Mouse (Mus musculus) left cerebral cortex, adult 2 months (tissue): ENCODE results near the gene Arhgap4. TPM values are rescaled to one million over a fixed set of nuclear protein-coding genes. Genes with fewer than 3 reads are reported as not detected.

Source experiments
- DNase-seq, 2 experiments: peaks; one replicate each; pipeline ENCODE4 v3.0.0; 2021 to 2022; ENCODE audit warnings: low spot score in 2 of 2, mixed read lengths in 1 of 2; ENCODE audit errors: extremely low spot score in 1 of 2
- H3K27ac ChIP-seq: fragments of 200-600 bp; 2 replicates; pipeline ENCODE4 v1.8.1; 2022
- H3K4me3 ChIP-seq: fragments of 200-600 bp; 2 replicates; pipeline ENCODE4 v1.8.1; 2022
- CTCF ChIP-seq: fragments of 200-600 bp; IDR thresholded peaks from 2 replicates; pipeline ENCODE4 v1.8.1; 2022; ENCODE audit warnings: antibody characterized with exemption, mild to moderate bottlenecking, moderate library complexity
- intact Hi-C: fragments of 180-260 bp; cut with DNase I; formaldehyde crosslinking; loops from one replicate; pipeline ENCODE4 v1.15.1; 2025
- total RNA-seq, 2 experiments: library from RNA; stranded (reverse); gene quantifications; 2 replicates each; pipeline ENCODE4 v1.2.3; 2021

The Arhgap4 gene
- total RNA-seq, 2 experiments from 2014 or later = 4.1 to 6.1 TPM

- H3K4me3 ChIP-seq = no peak overlapping the region
- intact Hi-C loops = no loop called here
- no peak for TF ChIP-seq CTCF
- no peak for DNase-seq
- H3K27ac ChIP-seq = no peak overlapping the region
Measured at GRCm38 (mm10) chrX:73911588-73911987, 10.1 kb downstream of the Arhgap4 start.

- intact Hi-C loops = no loop called here
- H3K27ac ChIP-seq = no peak overlapping the region
- TF ChIP-seq CTCF = no peak
Measured at GRCm38 (mm10) chrX:73911156-73911555, 10.5 kb downstream of the Arhgap4 start.

DNA sequence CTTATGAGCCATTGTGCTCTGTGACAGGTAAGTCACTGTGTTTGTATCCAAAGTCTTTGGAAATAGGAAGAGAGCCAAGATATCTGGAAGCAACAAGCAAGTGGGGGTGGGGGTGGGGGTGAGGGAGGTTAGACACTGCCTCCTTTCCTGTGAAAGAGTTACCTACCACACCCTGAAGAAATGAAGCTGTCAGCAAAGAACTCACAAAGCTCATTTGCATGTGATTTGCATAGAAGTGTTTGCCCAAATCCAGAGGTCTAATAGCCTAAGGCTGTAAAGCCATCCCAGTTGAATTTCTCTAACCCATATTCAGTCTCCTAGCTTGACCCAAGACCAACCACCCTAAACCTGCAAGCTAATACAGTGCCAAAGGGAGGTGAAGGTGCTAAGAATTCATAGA is 11.2 kb downstream of the Arhgap4 start:
- intact Hi-C loops = no loop called here
- DNase-seq = no peak
- Histone ChIP-seq H3K27ac (no peak overlapping the region), H3K4me3 (no peak overlapping the region)
- no peak for TF ChIP-seq CTCF

More at GRCm38 (mm10) chrX:73911156-73911555, 10.5 kb downstream of the Arhgap4 start:
- DNase-seq = no peak
- no peak overlapping the region for H3K4me3 ChIP-seq

GRCm38 (mm10) chrX:73910049-73910448 is 11.6 kb downstream of the Arhgap4 start:
- TF ChIP-seq CTCF = no peak
- no peak for DNase-seq
- Histone ChIP-seq H3K27ac (no peak overlapping the region), H3K4me3 (no peak overlapping the region)
- intact Hi-C loops = no loop called here

GRCm38 (mm10) chrX:73897959-73898358 is 23.7 kb downstream of the Arhgap4 start:
- DNase-seq = no peak
- Histone ChIP-seq H3K27ac (no peak overlapping the region), H3K4me3 (no peak overlapping the region)
- peak; percentile 35 for TF ChIP-seq CTCF
- intact Hi-C loops = no loop called here

DNA sequence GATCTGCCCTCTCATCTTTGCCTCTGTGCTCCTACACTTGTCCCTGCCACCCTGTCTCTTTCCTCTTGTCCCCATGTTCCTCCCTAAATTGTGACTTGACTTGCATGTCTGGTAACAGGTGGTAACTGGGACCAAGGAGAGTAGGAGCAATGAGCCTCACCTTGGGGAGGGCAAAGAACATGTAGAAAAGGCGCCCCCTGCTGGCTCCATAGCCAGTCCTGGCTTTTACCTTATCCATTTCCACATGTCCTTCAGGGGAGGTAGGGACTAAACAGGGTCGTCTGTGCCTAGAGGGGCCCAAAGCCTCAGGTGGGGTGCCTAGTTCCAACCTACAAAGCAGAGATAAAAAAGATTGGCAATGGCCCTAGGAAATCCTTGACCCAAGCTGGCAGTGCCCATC is 26.0 kb downstream of the Arhgap4 start, which contains the start of gene L1cam:
Gene L1cam, minus strand, starts transcription at position 387 of the 400 bp plus-strand sequence.
- peak; percentile 61 for TF ChIP-seq CTCF
- no peak within 1 kb of the TSS for H3K4me3 ChIP-seq
- intact Hi-C loops = loop anchor here (2.0 kb wide), 1 partner anchor 97 kb away; no protein-coding TSS in a partner anchor

GRCm38 (mm10) chrX:73892833-73893232 is 28.8 kb downstream of the Arhgap4 start:
- no peak overlapping the region for H3K27ac ChIP-seq
- no peak for TF ChIP-seq CTCF
- no peak for DNase-seq
- intact Hi-C loops = no loop called here
- no peak overlapping the region for H3K4me3 ChIP-seq

More for the DNA sequence above, 26.0 kb downstream of the Arhgap4 start, which contains the start of gene L1cam:
- peak; percentile 22 to 43 for DNase-seq
- H3K27ac ChIP-seq = no peak within 1 kb of the TSS

DNA sequence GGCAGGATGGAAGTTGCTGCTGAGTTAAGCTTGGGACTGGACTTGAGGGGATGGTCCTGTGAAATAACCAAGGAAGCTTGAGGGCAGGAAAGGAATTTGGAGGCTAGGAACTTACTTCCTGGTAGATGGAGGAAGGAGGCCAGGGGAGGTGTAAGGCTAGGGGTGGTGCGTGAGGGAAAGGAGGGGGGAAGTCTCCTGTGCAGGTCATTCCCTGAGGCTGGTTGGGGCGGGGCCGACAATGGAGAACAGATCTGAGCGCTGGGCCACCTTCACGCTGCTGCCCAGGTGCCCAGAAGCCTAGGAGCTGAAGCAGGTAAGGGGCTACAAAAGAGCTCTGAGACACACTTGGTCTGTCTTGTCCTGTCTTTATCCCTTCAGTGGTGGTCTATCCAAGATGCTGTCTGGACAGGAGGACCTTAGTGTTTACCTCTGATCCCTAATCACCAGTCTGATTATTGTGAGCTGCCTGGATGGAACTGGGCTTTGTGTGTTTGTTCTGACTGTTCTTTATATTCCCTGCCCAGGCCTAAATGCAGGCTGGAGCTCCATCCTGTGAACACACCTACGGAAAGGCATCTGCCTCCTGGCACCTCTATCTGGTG is 30.0 kb downstream of the Arhgap4 start, which contains the start of gene Avpr2:
Gene Avpr2, plus strand, starts transcription at position 552 of the 602 bp plus-strand sequence.
- intact Hi-C loops = no loop called here
- Histone ChIP-seq H3K4me3 (no peak within 1 kb of the TSS), H3K27ac (no peak within 1 kb of the TSS)
- no peak for TF ChIP-seq CTCF
- no peak for DNase-seq

GRCm38 (mm10) chrX:73881463-73881862 is 40.2 kb downstream of the Arhgap4 start:
- peak in 1 of 2 experiments; percentile 8 for DNase-seq
- TF ChIP-seq CTCF = no peak; the same call in 1 of the 2 replicates
- no peak overlapping the region for H3K27ac ChIP-seq
- intact Hi-C loops = no loop called here
- no peak overlapping the region for H3K4me3 ChIP-seq

GRCm38 (mm10) chrX:73881036-73881427 is 40.6 kb downstream of the Arhgap4 start:
- intact Hi-C loops = no loop called here
- no peak for TF ChIP-seq CTCF
- peak in 1 of 2 experiments; percentile 10 for DNase-seq
- Histone ChIP-seq H3K27ac (peak overlapping the region; percentile 77; the same call in 1 of the 2 replicates), H3K4me3 (peak overlapping the region; percentile 56)

DNA sequence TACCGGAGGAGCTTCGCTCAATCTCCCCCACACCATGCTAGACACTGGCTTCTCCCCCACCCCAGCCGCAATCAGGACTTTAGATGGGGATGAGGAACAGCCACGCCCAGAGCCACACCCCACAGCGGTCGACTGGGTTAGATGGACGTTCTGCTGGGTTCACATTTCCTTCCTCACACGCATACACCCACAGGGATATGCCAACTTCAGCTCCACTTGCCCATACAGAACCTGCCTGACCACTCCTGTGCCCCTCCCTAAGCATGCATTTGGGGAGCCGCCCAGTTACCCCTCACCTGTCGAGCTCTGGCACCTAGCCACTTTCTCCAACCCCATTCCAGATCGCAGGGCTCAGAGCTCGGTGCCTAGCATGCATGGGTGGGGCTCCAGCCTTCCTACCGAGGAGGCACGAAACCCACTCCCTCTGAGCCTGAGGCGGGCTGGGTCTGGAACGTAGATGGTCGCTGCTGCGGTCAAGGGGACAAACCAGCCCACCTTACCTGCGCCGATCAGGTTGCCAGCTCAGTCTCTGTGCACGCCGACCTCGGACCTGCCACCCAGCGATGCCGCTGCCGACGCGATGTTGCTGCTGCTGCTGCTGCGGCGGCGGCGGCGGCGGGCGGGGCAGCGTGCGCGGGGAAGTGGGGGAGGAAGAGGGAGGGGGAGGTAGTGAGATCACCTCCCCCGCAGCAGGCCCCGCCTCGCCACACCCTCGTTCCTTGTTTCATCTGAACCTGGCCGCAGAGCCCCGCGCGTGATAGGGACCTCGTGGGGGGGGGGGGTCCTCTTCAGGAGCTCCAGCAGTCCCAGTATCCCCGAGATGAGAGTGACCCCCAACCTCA is 41.3 kb downstream of the Arhgap4 start:
- H3K27ac ChIP-seq = peak overlapping the region; percentile 77
- intact Hi-C loops = no loop called here
- peak overlapping the region; percentile 56 for H3K4me3 ChIP-seq
- DNase-seq = peak; percentile 18 to 22
- no peak for TF ChIP-seq CTCF

DNA sequence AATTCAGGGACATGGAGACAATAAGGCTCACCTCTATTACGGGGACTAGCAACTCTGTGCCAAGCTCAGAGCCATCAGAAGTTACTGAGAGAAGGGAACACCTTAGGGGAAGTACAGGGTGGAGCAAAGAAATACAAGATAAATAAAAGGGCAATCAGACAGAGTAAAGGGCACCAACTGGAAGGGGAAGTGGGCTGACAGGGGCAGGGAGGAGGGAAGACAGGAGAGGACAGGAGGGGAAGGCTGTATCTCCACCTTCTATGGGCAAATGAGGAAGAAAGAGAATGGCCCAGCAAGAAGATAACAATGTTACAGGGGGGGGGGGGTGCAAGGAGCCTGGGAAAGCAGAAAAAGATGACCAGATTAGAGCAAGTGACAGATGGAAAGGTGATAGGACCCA is 44.7 kb downstream of the Arhgap4 start:
- DNase-seq = no peak
- Histone ChIP-seq H3K27ac (no peak overlapping the region), H3K4me3 (no peak overlapping the region)
- intact Hi-C loops = no loop called here
- TF ChIP-seq CTCF = no peak
